Mouse (Mus musculus): ENCODE data around the gene Asb17. TPM values are rescaled to one million over a fixed set of nuclear protein-coding genes. Genes with fewer than 3 reads are reported as not detected.

Gene Asb17
- polyA plus RNA-seq (2015; fragmentation: Nextera tagmentation; extraction: Ambion mirVana) = 0.47 TPM in 1 of 2 replicates, not detected in the other

DNA sequence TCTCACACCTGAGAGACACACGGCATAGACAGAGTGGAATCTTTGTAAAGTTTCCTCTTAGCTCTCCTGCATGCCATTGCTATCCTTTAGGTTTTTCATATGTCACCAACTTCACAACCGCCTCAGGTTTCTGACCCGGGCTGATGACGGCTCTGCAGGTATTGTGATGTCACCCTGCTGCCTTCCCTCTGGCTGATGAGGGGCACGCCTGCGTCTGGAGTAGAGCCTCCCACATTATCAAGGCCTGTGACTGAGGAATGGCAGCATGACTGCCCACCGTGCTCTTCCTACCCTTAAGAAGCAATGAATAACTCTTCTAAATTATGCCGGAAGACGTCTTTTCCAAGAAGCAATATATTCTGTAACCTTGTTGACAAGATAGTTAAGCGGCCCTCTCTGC lies at the start of gene Asb17:
Asb17 (plus strand) TSS at position 180 of the 400 bp plus-strand sequence.

Other genes starting within 250 kb of the Asb17 start
- gene St6galnac3, start 119.0 kb upstream of the Asb17 start, polyA plus RNA-seq (2015; fragmentation: Nextera tagmentation; extraction: Ambion mirVana) = 8.3 and 10.0 TPM in 2 replicates
- gene Msh4, start 61.9 kb downstream of the Asb17 start, polyA plus RNA-seq (2015; fragmentation: Nextera tagmentation; extraction: Ambion mirVana) = 0.09 TPM in 1 of 2 replicates, not detected in the other
- 39.1 and 54.6 TPM in 2 replicates for gene Rabggtb, start 68.8 kb downstream of the Asb17 start, polyA plus RNA-seq (2015; fragmentation: Nextera tagmentation; extraction: Ambion mirVana)
- 224 and 458 TPM in 2 replicates for gene Acadm, start 100.4 kb downstream of the Asb17 start, polyA plus RNA-seq (2015; fragmentation: Nextera tagmentation; extraction: Ambion mirVana)
- 0.36 and 0.68 TPM in 2 replicates for gene Slc44a5, start 129.2 kb downstream of the Asb17 start, polyA plus RNA-seq (2015; fragmentation: Nextera tagmentation; extraction: Ambion mirVana)